Mouse (Mus musculus) liver, embryonic 16.5 days (tissue): ENCODE data around the gene S100a4. TPM values are rescaled to one million over a fixed set of nuclear protein-coding genes. Genes with fewer than 3 reads are reported as not detected.

Experiments used
- ATAC-seq: fragments of 200-750 bp; cut with Nextera tagmentation; 2 replicates; pipeline ENCODE4 v1.8.0; 2017; ENCODE audit warnings: low read depth, mild to moderate bottlenecking, moderate number of reproducible peaks, moderate library complexity
- H3K27ac ChIP-seq: fragments of 300-500 bp; sonication (generic); 2 replicates; pipeline ENCODE4 v1.5.1; 2014; ENCODE audit warnings: mild to moderate bottlenecking, low read length
- H3K27me3 ChIP-seq: fragments of 300-500 bp; sonication (generic); 2 replicates; pipeline ENCODE4 v1.6.1; 2014; ENCODE audit warnings: low read depth, low read length, mixed read lengths; ENCODE audit not compliant: control insufficient read depth, insufficient read depth
- H3K36me3 ChIP-seq: fragments of 300-500 bp; sonication (generic); 2 replicates; pipeline ENCODE4 v1.6.1; 2014; ENCODE audit warnings: mild to moderate bottlenecking; ENCODE audit not compliant: control insufficient read depth, insufficient read depth
- H3K4me1 ChIP-seq: fragments of 300-500 bp; sonication (generic); 2 replicates; pipeline ENCODE4 v1.6.1; 2014; ENCODE audit warnings: low read depth, low read length, mixed read lengths; ENCODE audit not compliant: control insufficient read depth
- H3K4me2 ChIP-seq: fragments of 300-500 bp; sonication (generic); 2 replicates; pipeline ENCODE4 v1.6.1; 2014; ENCODE audit warnings: low read depth, low read length, mixed read lengths
- H3K4me3 ChIP-seq: fragments of 300-500 bp; sonication (generic); 2 replicates; pipeline ENCODE4 v1.5.1; 2014; ENCODE audit warnings: low read depth, mild to moderate bottlenecking, low read length
- H3K9ac ChIP-seq: fragments of 300-500 bp; sonication (generic); 2 replicates; pipeline ENCODE4 v1.6.1; 2014; ENCODE audit warnings: low read depth, low read length
- H3K9me3 ChIP-seq: fragments of 300-500 bp; sonication (generic); replicated peaks from 2 replicates; pipeline ENCODE4 v1.6.1; 2016; ENCODE audit warnings: low read length; ENCODE audit not compliant: control insufficient read depth
- WGBS: fragments of 180-500 bp; shearing (Covaris S2); extraction: QIAGEN DNeasy Blood & Tissue Kit; methylation state at CpG from one replicate; pipeline ENCODE4 v1.1.7; 2014; ENCODE audit not compliant: insufficient replicate concordance; 5-methylcytosine and 5-hydroxymethylcytosine counted together
- polyA plus RNA-seq: library from polyadenylated mRNA; unstranded; fragments of >200 nt; fragmentation: Nextera tagmentation; extraction: Ambion mirVana; gene quantifications from 2 replicates; pipeline ENCODE4 v1.2.1, GENCODE M21; 2015

The S100a4 gene
- polyA plus RNA-seq = 2.2 and 2.5 TPM in 2 replicates

DNA sequence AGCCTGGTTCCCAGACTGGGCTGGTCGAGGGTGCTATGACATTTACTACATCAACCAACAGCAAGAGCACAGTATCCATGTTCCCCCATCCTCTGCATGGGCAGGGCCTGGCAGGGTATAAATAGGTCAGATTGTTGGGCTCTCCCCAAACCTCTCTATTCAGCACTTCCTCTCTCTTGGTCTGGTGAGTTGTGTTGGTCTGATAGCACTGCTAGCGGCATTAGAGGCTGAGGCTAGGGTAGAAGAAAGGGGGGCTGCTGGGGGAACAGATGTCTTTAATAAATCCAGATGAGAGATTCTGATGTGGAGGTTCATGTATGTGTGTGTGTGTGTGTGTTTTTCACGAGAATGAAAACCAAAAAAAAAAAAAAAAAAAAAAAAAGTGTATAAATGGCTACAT is at the start of gene S100a4:
Gene S100a4 (plus strand): TSS at position 149 of the 400 bp plus-strand sequence.
- Histone ChIP-seq H3K27ac (no peak within 1 kb of the TSS), H3K9ac (no peak within 1 kb of the TSS), H3K4me2 (no peak within 1 kb of the TSS), H3K9me3 (no peaks in the 10 kb centered on the region), H3K27me3 (no peaks in the 10 kb centered on the region), H3K4me3 (no peak within 1 kb of the TSS), H3K4me1 (no peaks in the 10 kb centered on the region), H3K36me3 (no peaks in the 10 kb centered on the region)
- ATAC-seq = no peak
- 17% methylated on average over 3 of the region's 3 CpGs for WGBS

DNA sequence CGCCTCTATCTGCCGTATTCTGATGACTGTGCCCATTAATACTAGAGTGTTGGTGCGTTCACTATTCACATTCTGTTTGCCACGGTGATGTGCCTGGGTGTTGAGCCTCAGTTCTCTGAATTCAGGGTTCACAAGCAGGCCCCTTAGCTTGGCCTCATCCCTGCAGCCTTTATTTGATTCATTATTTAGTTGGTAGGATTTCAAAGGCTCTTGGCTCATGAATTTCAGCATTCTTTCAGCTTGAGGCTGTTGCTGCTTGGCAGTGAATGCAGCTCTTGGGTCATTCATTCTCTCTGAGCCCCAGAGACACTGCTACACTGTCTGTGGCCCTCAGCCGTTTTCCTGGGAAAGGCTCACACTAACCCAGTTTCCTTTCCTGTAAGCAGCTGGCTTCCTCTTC is 47.6 kb upstream of the S100a4 start:
- H3K36me3 ChIP-seq = no peaks in the 10 kb centered on the region
- no peak for ATAC-seq
- no peaks in the 10 kb centered on the region for H3K27me3 ChIP-seq
- no peak overlapping the region for H3K4me2 ChIP-seq
- H3K9me3 ChIP-seq = no peaks in the 10 kb centered on the region
- H3K4me1 ChIP-seq = no peaks in the 10 kb centered on the region
- no peak overlapping the region for H3K4me3 ChIP-seq
- WGBS = 59% methylated on average over 5 of the region's 5 CpGs
- no peak overlapping the region for H3K27ac ChIP-seq
- H3K9ac ChIP-seq = no peak overlapping the region

DNA sequence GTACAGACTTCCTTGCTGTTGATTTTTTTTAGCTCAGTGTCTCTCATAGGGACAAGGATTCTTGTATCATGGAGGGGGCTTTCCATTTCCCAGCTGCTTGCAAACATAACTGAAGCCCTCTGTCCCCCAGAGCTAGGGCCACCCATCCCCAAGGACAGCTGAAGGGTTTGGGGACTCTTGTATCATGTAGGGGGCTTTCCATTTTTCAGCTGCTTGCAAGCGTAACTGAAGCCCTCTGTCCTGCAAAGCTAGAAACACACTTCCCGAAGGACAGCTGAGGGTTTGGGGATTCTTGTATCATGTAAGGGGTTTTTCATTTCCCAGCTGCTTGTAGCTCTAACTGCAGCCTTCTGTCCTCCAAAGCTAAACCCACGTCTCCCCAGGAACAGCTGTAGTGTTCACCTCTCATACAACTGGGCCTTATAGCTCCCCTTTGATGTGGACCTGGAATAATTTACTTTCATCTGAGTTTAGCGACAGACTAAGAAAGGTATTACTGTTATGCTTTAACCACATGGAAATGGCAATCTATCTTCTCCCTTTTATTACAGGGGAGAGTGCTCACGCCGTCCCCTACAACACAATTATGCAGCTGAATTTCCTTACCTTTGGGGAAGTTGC is 43.5 kb upstream of the S100a4 start, which contains the start of gene S100a3:
Gene S100a3 (plus strand): TSS at position 571 of the 621 bp plus-strand sequence.
- Histone ChIP-seq H3K27ac (no peak within 1 kb of the TSS), H3K9me3 (no peaks in the 10 kb centered on the region), H3K4me1 (no peaks in the 10 kb centered on the region), H3K27me3 (no peaks in the 10 kb centered on the region), H3K4me3 (no peak within 1 kb of the TSS), H3K36me3 (no peaks in the 10 kb centered on the region), H3K4me2 (no peak within 1 kb of the TSS), H3K9ac (no peak within 1 kb of the TSS)
- 53% methylated on average over 6 of the region's 6 CpGs for WGBS
- ATAC-seq = no peak

DNA sequence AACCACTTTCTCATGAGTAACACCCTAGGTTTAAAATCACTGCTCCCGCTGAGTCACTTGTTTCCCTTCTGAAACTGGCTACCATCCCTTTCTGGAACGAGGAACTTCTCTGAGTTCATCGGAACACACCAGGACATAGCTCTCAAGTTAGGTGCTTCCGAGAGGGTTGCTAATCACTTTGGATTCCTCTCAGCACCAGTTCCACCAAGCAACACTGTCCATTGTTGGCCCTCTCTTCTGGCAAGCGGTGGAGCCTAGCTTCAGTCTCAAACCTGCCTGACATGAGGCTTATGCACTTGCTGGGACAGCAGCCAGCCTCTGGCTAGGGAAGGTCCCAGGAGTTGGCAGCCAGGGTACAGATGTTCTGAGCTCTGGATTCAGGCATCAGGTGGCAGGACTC is 28.9 kb upstream of the S100a4 start:
- ATAC-seq = no peak
- no peak overlapping the region for H3K9ac ChIP-seq
- no peak overlapping the region for H3K4me3 ChIP-seq
- 64% methylated on average over 5 of the region's 5 CpGs for WGBS
- no peaks in the 10 kb centered on the region for H3K27me3 ChIP-seq
- no peak overlapping the region for H3K4me2 ChIP-seq
- no peak overlapping the region for H3K27ac ChIP-seq
- H3K36me3 ChIP-seq = no peaks in the 10 kb centered on the region
- H3K9me3 ChIP-seq = no peaks in the 10 kb centered on the region
- no peaks in the 10 kb centered on the region for H3K4me1 ChIP-seq

- no peaks in the 10 kb centered on the region for H3K27me3 ChIP-seq
- H3K9me3 ChIP-seq = no peaks in the 10 kb centered on the region
- no peak overlapping the region for H3K27ac ChIP-seq
- H3K4me1 ChIP-seq = no peaks in the 10 kb centered on the region
- no peaks in the 10 kb centered on the region for H3K36me3 ChIP-seq
- 55% methylated on average over 3 of the region's 3 CpGs for WGBS
- H3K4me3 ChIP-seq = no peak overlapping the region
- ATAC-seq = no peak
- no peak overlapping the region for H3K4me2 ChIP-seq
- no peak overlapping the region for H3K9ac ChIP-seq
Observed at GRCm38 (mm10) chr3:90575320-90575719, 28.3 kb upstream of the S100a4 start.

DNA sequence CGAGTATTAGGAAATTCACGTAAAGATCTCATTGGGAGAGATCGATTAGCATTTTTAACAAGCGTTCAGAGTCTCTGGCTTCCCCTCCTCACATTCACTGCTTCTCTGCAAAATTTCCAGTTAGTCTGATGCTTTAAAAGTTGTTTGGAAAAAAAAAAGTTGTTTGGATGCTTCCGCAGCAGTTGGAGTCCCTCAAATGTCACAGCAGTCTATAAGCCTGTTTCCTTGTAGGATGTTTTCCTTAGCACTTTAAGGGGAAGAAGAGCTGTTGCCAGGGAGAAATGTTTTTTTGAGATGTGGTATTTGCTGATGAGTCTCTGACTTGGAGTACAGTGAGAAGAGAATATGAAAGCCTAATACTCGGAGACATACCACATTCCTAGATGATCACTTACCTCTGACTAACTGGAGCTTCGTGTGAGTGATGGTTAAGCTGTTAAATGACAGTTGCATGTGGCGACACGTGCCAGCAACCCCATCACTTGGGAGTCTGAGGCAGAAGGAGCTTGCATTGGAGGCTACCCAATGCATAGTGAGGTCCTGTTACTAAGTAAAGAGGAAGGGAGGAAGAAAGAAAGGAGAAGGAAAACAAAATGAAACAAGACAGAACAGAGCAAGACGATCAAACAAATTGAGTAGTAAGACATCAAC is 27.1 kb upstream of the S100a4 start:
- 60% methylated on average over 10 of the region's 10 CpGs for WGBS
- no peaks in the 10 kb centered on the region for H3K4me1 ChIP-seq
- H3K27ac ChIP-seq = no peak overlapping the region
- H3K9ac ChIP-seq = no peak overlapping the region
- no peaks in the 10 kb centered on the region for H3K27me3 ChIP-seq
- no peak overlapping the region for H3K4me3 ChIP-seq
- no peak overlapping the region for H3K4me2 ChIP-seq
- no peak for ATAC-seq
- H3K9me3 ChIP-seq = no peaks in the 10 kb centered on the region
- H3K36me3 ChIP-seq = no peaks in the 10 kb centered on the region

DNA sequence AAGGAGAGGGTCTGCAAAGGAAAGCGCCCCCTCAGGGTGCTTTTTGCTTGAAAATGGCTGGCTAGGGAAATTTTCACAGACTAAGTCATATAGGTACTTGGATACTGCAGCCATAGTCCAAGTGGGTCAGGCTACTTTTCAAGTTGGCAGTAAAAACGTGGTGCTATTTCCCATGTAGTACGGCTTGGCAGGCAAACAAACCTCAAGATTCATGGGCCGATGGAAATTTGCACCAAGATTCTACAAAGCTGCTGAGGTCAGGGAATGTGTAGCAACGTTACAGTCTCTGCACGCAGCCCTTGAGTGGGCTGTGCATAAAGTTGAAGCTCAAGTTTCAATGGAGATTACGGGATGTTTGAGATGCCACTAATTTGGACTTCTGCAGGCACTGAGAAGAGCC is 24.1 kb upstream of the S100a4 start:
- Histone ChIP-seq H3K36me3 (no peaks in the 10 kb centered on the region), H3K4me1 (no peaks in the 10 kb centered on the region), H3K4me2 (no peak overlapping the region), H3K9ac (no peak overlapping the region), H3K4me3 (no peak overlapping the region), H3K27ac (no peak overlapping the region), H3K9me3 (no peaks in the 10 kb centered on the region), H3K27me3 (no peaks in the 10 kb centered on the region)
- WGBS = 53% methylated on average over 7 of the region's 7 CpGs
- ATAC-seq = no peak

DNA sequence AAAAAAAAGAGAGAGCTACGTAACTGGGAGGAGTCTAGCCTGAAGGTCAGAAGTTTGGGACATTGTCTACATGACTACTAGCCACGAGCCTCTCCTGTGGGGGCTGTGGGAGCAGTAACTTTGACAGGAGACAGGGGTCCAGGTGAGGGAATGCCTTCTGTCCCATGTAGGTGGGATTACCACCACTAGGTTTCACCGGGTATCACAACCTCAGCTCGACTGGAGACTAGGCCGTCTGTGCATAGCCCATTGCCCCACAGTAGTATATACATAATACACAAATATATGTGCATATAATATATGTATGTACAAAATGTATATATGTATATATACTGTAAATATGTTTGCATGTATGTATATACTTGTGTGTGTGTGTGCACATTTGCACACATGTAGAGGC is 22.4 kb upstream of the S100a4 start:
- no peaks in the 10 kb centered on the region for H3K9me3 ChIP-seq
- no peaks in the 10 kb centered on the region for H3K36me3 ChIP-seq
- H3K27me3 ChIP-seq = no peaks in the 10 kb centered on the region
- 77% methylated on average over 5 of the region's 5 CpGs for WGBS
- ATAC-seq = no peak
- H3K4me2 ChIP-seq = no peak overlapping the region
- H3K4me3 ChIP-seq = no peak overlapping the region
- H3K9ac ChIP-seq = no peak overlapping the region
- H3K27ac ChIP-seq = no peak overlapping the region
- no peaks in the 10 kb centered on the region; the same call in 1 of the 2 replicates for H3K4me1 ChIP-seq

DNA sequence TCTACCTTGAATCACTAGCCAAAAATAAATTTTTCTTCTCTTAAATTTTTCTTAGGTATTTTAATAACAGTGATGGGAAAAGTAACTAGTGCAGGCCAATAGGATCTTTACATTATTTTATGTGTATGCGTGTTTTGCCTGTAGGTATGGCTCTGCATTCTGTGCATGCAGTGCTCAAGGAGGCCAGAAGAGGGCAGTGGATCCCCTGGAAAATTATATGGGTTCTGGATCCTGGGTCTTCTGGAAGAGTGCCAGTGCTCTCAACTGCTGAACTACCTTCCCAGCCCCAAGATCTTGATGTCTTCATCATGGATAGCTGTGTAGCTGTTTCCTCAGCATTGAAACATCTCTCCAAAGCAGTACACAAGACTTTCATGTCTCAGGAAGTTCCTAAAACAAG is 21.4 kb upstream of the S100a4 start:
- H3K9me3 ChIP-seq = no peaks in the 10 kb centered on the region
- 80% methylated on average over 1 of the region's 1 CpGs for WGBS
- no peak for ATAC-seq
- no peaks in the 10 kb centered on the region; the same call in 1 of the 2 replicates for H3K4me1 ChIP-seq
- H3K4me3 ChIP-seq = no peak overlapping the region
- no peak overlapping the region for H3K9ac ChIP-seq
- no peak overlapping the region for H3K27ac ChIP-seq
- H3K27me3 ChIP-seq = no peaks in the 10 kb centered on the region
- no peaks in the 10 kb centered on the region for H3K36me3 ChIP-seq
- no peak overlapping the region for H3K4me2 ChIP-seq
